Mouse (Mus musculus) thymus, adult 2 months (tissue): Measurements from ENCODE around the gene Epha5. TPM values are rescaled to one million over a fixed set of nuclear protein-coding genes. Genes with fewer than 3 reads are reported as not detected.

ENCODE experiments used
- DNase-seq: peaks from one replicate; pipeline ENCODE4 v3.0.0; 2021
- H3K27ac ChIP-seq: fragments of 200-500 bp; 2 replicates; pipeline ENCODE4 v1.5.1; 2012; ENCODE audit warnings: low read length, control low read depth; ENCODE audit not compliant: control insufficient read depth, insufficient read depth
- H3K27me3 ChIP-seq: fragments of 200-500 bp; 2 replicates; pipeline ENCODE4 v1.6.1; 2012; ENCODE audit warnings: mild to moderate bottlenecking, low read length, moderate library complexity, mixed read lengths; ENCODE audit not compliant: control insufficient read depth, insufficient read depth
- H3K36me3 ChIP-seq: fragments of 200-500 bp; 2 replicates; pipeline ENCODE4 v1.6.1; 2012; ENCODE audit warnings: mild to moderate bottlenecking, low read length, moderate library complexity; ENCODE audit not compliant: control insufficient read depth, insufficient read depth
- H3K4me1 ChIP-seq: fragments of 200-500 bp; replicated peaks from 2 replicates; pipeline ENCODE4 v1.6.1; 2012; ENCODE audit warnings: low read length; ENCODE audit not compliant: control insufficient read depth, insufficient read depth
- H3K4me3 ChIP-seq: fragments of 200-500 bp; 2 replicates; pipeline ENCODE4 v1.5.1; 2012; ENCODE audit warnings: mild to moderate bottlenecking, low read length, control low read depth, moderate library complexity; ENCODE audit not compliant: control insufficient read depth, insufficient read depth
- CTCF ChIP-seq: fragments of 200-500 bp; IDR thresholded peaks from 2 replicates; pipeline ENCODE4 v1.5.1; 2012; ENCODE audit warnings: mild to moderate bottlenecking, control low read depth, low read length, moderate library complexity, borderline replicate concordance; ENCODE audit not compliant: control insufficient read depth, poor library complexity, insufficient read depth; ENCODE audit errors: extremely low read depth
- POLR2A ChIP-seq: fragments of 200-500 bp; IDR thresholded peaks from 2 replicates; pipeline ENCODE4 v1.6.1; 2012; ENCODE audit warnings: mild to moderate bottlenecking, low read length, control low read depth, moderate library complexity; ENCODE audit not compliant: control insufficient read depth, poor library complexity, insufficient read depth; ENCODE audit errors: extremely low read depth
- WGBS: fragments of 180-500 bp; shearing (Covaris S2); methylation state at CpG from one replicate; pipeline ENCODE4 v1.1.7; 2018; 5-methylcytosine and 5-hydroxymethylcytosine counted together
- polyA plus RNA-seq: library from polyadenylated mRNA; depleted of rRNA; stranded (reverse); fragments of >200 nt; gene quantifications from 2 replicates; pipeline ENCODE4 v1.2.3, GENCODE M21; 2012

The Epha5 gene
- polyA plus RNA-seq, 1 experiment = not detected

- no peaks in the 10 kb centered on the region for H3K36me3 ChIP-seq
- H3K27me3 ChIP-seq = no peaks in the 10 kb centered on the region
- DNase-seq = no peak
- WGBS = 98% methylated on average over 1 of the region's 1 CpGs
- H3K27ac ChIP-seq = no peak overlapping the region
- no peak for TF ChIP-seq POLR2A
- TF ChIP-seq CTCF = no peak
- H3K4me3 ChIP-seq = no peak overlapping the region
- no peaks in the 10 kb centered on the region for H3K4me1 ChIP-seq
Observed at GRCm38 (mm10) chr5:84276996-84277395, 140.2 kb downstream of the Epha5 start.

GRCm38 (mm10) chr5:84265407-84265806 is 151.8 kb downstream of the Epha5 start:
- no peak overlapping the region for H3K27ac ChIP-seq
- no peak for DNase-seq
- H3K4me3 ChIP-seq = no peak overlapping the region
- WGBS = 78% methylated on average over 4 of the region's 4 CpGs
- H3K36me3 ChIP-seq = no peaks in the 10 kb centered on the region
- no peaks in the 10 kb centered on the region for H3K27me3 ChIP-seq
- H3K4me1 ChIP-seq = no peaks in the 10 kb centered on the region
- TF ChIP-seq POLR2A (no peak), CTCF (no peak)

- H3K4me1 ChIP-seq = no peaks in the 10 kb centered on the region
- no peaks in the 10 kb centered on the region for H3K27me3 ChIP-seq
- no peak overlapping the region for H3K4me3 ChIP-seq
- 52% methylated on average over 6 of the region's 6 CpGs for WGBS
- H3K36me3 ChIP-seq = no peaks in the 10 kb centered on the region
- no peak for DNase-seq
- TF ChIP-seq POLR2A = no peak
- H3K27ac ChIP-seq = no peak overlapping the region
Observed at GRCm38 (mm10) chr5:84263999-84264398, 153.2 kb downstream of the Epha5 start.

- Histone ChIP-seq H3K36me3 (no peaks in the 10 kb centered on the region), H3K4me1 (no peaks in the 10 kb centered on the region), H3K27ac (no peak overlapping the region), H3K4me3 (no peak overlapping the region), H3K27me3 (no peaks in the 10 kb centered on the region)
- DNase-seq = no peak
- TF ChIP-seq POLR2A (no peak), CTCF (no peak)
Observed at GRCm38 (mm10) chr5:84229971-84230370, 187.2 kb downstream of the Epha5 start.

- Histone ChIP-seq H3K36me3 (no peaks in the 10 kb centered on the region), H3K4me1 (no peaks in the 10 kb centered on the region), H3K27me3 (no peaks in the 10 kb centered on the region), H3K4me3 (no peak overlapping the region), H3K27ac (no peak overlapping the region)
- DNase-seq = no peak
- no peak for TF ChIP-seq CTCF
- no peak for TF ChIP-seq POLR2A
- 78% methylated on average over 2 of the region's 2 CpGs for WGBS
Observed at GRCm38 (mm10) chr5:84208609-84209008, 208.6 kb downstream of the Epha5 start.

- H3K27ac ChIP-seq = no peak overlapping the region
- WGBS = 64% methylated on average over 3 of the region's 3 CpGs
- H3K36me3 ChIP-seq = no peaks in the 10 kb centered on the region
- DNase-seq = no peak
- no peak for TF ChIP-seq CTCF
- TF ChIP-seq POLR2A = no peak
- no peaks in the 10 kb centered on the region for H3K4me1 ChIP-seq
- H3K4me3 ChIP-seq = no peak overlapping the region
- H3K27me3 ChIP-seq = no peaks in the 10 kb centered on the region
Observed at GRCm38 (mm10) chr5:84193348-84193747, 223.8 kb downstream of the Epha5 start.

GRCm38 (mm10) chr5:84184189-84184588 is 233.0 kb downstream of the Epha5 start:
- TF ChIP-seq POLR2A (no peak), CTCF (no peak)
- Histone ChIP-seq H3K27ac (no peak overlapping the region), H3K36me3 (no peaks in the 10 kb centered on the region), H3K27me3 (no peaks in the 10 kb centered on the region), H3K4me1 (no peaks in the 10 kb centered on the region), H3K4me3 (no peak overlapping the region)
- WGBS = 94% methylated on average over 8 of the region's 8 CpGs
- DNase-seq = no peak
